Mouse (Mus musculus): Measurements from ENCODE around the gene Slc36a4.

DNA sequence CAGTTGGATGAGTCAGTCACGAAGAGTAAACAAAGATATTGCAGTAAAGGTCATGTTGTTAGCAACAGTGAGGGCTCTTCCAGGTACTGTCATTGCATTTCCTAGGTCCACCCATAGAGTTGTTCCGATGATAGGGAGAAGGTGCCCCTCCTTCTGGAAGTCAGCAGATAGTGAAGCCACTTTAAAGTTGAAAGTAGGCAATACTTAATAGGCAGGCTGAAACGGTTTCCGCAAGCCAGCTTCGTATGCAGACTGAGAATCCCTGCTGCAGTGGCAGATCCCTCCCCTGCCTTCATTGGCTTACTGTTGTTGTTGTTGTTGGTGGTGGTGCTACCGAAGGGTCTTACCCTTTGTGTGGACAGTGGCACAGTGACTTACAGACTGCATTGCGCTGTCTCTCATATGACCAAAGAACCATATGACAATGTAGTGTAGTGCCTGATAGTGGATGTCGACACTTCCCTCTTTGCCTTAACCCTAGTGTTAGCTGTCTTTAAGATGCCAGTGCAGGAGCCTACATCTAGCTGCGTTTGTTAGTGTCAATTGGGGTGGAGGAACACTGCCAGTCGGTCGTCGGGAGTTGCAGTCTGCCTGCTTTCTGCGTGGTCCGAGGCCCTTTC lies 449 bp upstream of the Slc36a4 start:
- TF ChIP-seq POLR2A (IDR thresholded peaks at IDR 0.05; ENCODE audit: insufficient read depth, low read length) (no peak), CTCF (IDR thresholded peaks at IDR 0.05; ENCODE audit: low read depth, low read length) (no peak)
